Mouse (Mus musculus) limb, embryonic 11.5 days (tissue): Measurements from ENCODE around the gene Trim62. TPM values are rescaled to one million over a fixed set of nuclear protein-coding genes. Genes with fewer than 3 reads are reported as not detected.
"Not testable (repeated sequence)": the region's sequence is repeated elsewhere in the genome, so short reads cannot be mapped to it uniquely, and the experiment has no call there.

Source experiments
- ATAC-seq: fragments of 200-750 bp; cut with Nextera tagmentation; 2 replicates; pipeline ENCODE4 v1.8.0; 2017; ENCODE audit warnings: low read depth; ENCODE audit not compliant: insufficient number of reproducible peaks, low FRiP score, low TSS enrichment
- DNase-seq: peaks from one replicate; pipeline ENCODE4 v3.0.0-alpha.2; 2015; ENCODE audit warnings: low spot score
- H3K27ac ChIP-seq: fragments of 300-500 bp; sonication (generic); replicated peaks from 2 replicates; pipeline ENCODE4 v1.5.1; 2014; ENCODE audit warnings: low read depth, mild to moderate bottlenecking, low read length
- H3K27me3 ChIP-seq: fragments of 300-500 bp; sonication (generic); 2 replicates; pipeline ENCODE4 v1.6.1; 2014; ENCODE audit warnings: mild to moderate bottlenecking, low read length, mixed read lengths; ENCODE audit not compliant: control insufficient read depth, insufficient read depth
- H3K36me3 ChIP-seq: fragments of 300-500 bp; sonication (generic); 2 replicates; pipeline ENCODE4 v1.6.1; 2014; ENCODE audit warnings: mild to moderate bottlenecking, low read length, moderate library complexity, mixed read lengths; ENCODE audit not compliant: control insufficient read depth, insufficient read depth
- H3K4me1 ChIP-seq: fragments of 300-500 bp; sonication (generic); 2 replicates; pipeline ENCODE4 v1.6.1; 2014; ENCODE audit warnings: low read length, mixed read lengths; ENCODE audit not compliant: control insufficient read depth, insufficient read depth
- H3K4me2 ChIP-seq: fragments of 300-500 bp; sonication (generic); 2 replicates; pipeline ENCODE4 v1.6.1; 2014; ENCODE audit warnings: low read depth, mild to moderate bottlenecking, moderate library complexity; ENCODE audit not compliant: severe bottlenecking
- H3K4me3 ChIP-seq: fragments of 300-500 bp; sonication (generic); 2 replicates; pipeline ENCODE4 v1.5.1; 2014; ENCODE audit warnings: low read depth, low read length
- H3K9ac ChIP-seq: fragments of 300-500 bp; sonication (generic); 2 replicates; pipeline ENCODE4 v1.6.1; 2014; ENCODE audit warnings: mild to moderate bottlenecking, low read length
- H3K9me3 ChIP-seq: fragments of 300-500 bp; sonication (generic); 2 replicates; pipeline ENCODE4 v1.6.1; 2016; ENCODE audit warnings: low read length; ENCODE audit not compliant: control insufficient read depth
- WGBS: fragments of 180-500 bp; shearing (Covaris S2); extraction: QIAGEN DNeasy Blood & Tissue Kit; methylation state at CpG from one replicate; pipeline ENCODE4 v1.1.7; 2014; 5-methylcytosine and 5-hydroxymethylcytosine counted together
- polyA plus RNA-seq: library from polyadenylated mRNA; unstranded; fragments of >200 nt; fragmentation: Nextera tagmentation; extraction: Ambion mirVana; gene quantifications from 2 replicates; pipeline ENCODE4 v1.2.1, GENCODE M21; 2014

Gene Trim62
- polyA plus RNA-seq, 1 experiment from 2014 or later: 10.3 TPM

DNA sequence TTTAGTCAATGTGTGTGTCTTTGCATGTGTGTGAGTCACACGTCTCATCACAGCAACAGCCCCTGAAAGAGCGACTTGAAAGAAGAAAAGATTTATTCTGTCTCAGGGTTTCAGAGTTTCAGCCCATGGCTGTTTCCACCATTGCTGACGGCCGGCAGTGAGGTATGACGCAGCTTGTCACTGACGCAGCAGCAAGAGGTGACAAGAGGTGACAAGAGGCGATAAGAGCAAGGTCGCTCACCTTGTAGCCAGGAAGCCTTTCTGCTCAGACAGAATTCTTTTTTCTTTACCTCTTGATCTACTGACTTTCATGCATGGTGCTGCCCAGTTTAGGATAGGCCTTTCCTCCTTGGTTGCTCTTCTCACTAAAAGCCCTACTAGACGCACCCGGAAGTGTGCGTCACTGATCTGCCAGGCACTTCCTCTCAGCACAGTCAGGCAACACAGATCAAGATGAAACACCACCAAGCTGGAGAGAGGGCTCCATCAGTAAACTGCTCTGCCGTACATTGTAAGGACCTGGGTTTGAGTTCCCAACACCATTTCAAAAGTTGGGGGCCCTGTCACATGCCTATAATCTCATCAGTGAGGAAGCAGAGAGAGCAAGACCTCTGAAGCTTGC, 31.0 kb upstream of the Trim62 start:
- Histone ChIP-seq H3K4me3 (no peak overlapping the region), H3K27me3 (no peaks in the 10 kb centered on the region), H3K9ac (no peak overlapping the region), H3K27ac (no peak overlapping the region), H3K4me1 (no peaks in the 10 kb centered on the region), H3K4me2 (no peak overlapping the region), H3K36me3 (no peaks in the 10 kb centered on the region), H3K9me3 (no peaks in the 10 kb centered on the region)
- DNase-seq (no peak), ATAC-seq (no peak)
- 83% methylated on average over 12 of the region's 12 CpGs for WGBS

DNA sequence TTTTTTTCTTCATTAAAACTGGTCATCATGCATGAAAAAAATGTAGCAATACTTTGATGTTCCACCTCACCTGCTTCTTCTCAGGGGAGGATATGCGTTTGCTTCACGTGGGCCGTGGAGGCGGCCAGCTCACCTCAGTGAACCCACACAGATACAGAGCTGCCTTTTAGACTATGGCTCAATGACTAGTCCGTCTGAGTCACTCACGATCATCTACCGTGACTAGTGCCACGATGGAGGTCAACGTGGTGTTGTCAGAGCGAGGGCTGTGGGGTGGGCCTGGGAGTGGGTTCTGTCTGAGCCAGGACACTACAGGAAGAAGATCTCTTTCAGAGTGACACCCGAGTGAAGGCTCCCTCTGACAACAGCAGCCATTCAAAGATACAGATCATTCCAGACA, 30.3 kb upstream of the Trim62 start:
- DNase-seq (no peak), ATAC-seq (no peak)
- no peak overlapping the region for H3K4me2 ChIP-seq
- H3K4me1 ChIP-seq: no peaks in the 10 kb centered on the region
- no peaks in the 10 kb centered on the region for H3K9me3 ChIP-seq
- no peak overlapping the region for H3K9ac ChIP-seq
- no peaks in the 10 kb centered on the region for H3K36me3 ChIP-seq
- WGBS: 90% methylated on average over 11 of the region's 11 CpGs
- no peak overlapping the region for H3K4me3 ChIP-seq
- no peaks in the 10 kb centered on the region for H3K27me3 ChIP-seq
- no peak overlapping the region for H3K27ac ChIP-seq

DNA sequence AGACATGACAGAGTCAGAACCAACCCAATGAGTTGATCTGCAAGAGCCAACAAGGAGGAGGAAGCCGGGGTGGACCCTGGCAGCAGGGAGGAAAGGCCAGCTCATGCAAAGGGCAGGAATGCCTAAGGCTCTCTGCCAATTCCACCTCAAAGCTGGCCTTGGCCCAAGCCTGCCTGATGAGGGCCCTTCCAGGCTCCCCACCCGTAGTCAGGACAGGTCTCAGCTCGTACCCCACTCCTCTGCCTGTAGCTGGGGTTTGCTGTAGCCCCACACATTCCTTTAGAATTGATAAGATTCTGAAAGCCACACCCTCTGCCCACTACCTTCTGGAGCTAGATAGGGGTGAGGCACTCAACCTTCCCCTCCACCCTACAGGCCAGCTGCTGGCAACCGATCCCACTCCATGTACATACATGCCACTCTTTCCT, 27.8 kb upstream of the Trim62 start:
- H3K4me3 ChIP-seq: no peak overlapping the region
- H3K9me3 ChIP-seq: no peaks in the 10 kb centered on the region; the same call in 1 of the 2 replicates
- H3K4me2 ChIP-seq: no peak overlapping the region
- WGBS: 92% methylated on average over 4 of the region's 4 CpGs
- no peak overlapping the region for H3K9ac ChIP-seq
- DNase-seq: no peak
- no peak for ATAC-seq
- H3K4me1 ChIP-seq: no peaks in the 10 kb centered on the region
- H3K27ac ChIP-seq: no peak overlapping the region
- H3K36me3 ChIP-seq: no peaks in the 10 kb centered on the region
- no peaks in the 10 kb centered on the region for H3K27me3 ChIP-seq

DNA sequence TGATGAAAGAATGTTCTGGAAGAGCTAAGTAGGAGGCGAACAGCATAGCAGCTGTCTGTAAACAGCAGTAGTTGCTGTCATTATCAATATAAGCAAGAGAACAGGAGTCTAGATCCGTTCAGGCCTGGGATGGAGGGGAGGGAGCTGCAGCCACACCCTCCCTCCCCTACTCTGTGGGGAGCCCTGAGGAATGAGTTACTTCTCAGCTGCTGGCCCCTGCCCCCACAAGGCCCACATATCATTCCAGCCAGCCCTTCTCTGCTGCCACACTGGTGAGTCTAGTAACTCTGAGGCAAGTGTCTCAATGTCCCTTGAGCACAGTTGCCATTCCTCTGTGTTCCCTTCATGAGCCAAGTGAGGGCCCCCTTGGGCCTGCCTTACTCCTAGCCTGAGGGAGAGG, 26.2 kb upstream of the Trim62 start:
- Histone ChIP-seq H3K4me2 (no peak overlapping the region), H3K4me3 (no peak overlapping the region), H3K9me3 (no peaks in the 10 kb centered on the region; the same call in 1 of the 2 replicates), H3K27me3 (no peaks in the 10 kb centered on the region), H3K4me1 (no peaks in the 10 kb centered on the region), H3K36me3 (no peaks in the 10 kb centered on the region), H3K27ac (no peak overlapping the region), H3K9ac (no peak overlapping the region)
- 66% methylated on average over 2 of the region's 2 CpGs for WGBS
- ATAC-seq: no peak
- no peak for DNase-seq

DNA sequence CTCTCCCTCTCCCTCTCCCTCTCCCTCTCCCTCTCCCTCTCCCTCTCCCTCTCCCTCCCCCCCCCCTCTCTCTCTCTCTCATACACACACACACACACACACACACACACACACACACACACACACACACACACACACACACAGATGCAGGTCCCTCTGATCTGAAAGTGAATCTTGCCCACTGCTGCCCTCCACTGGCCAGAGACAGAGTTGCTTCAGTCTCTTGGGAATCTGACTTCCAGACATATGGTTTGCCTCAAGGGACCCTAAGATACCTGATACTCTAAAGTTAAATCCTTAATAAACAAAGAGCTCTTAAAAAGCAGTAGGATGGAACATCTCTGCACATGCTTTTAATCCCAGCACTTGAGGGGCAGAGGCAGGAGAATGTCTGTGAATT, 25.2 kb upstream of the Trim62 start:
- not testable (repeated sequence) for H3K27me3 ChIP-seq, H3K4me1 ChIP-seq, ATAC-seq, H3K9ac ChIP-seq, H3K4me3 ChIP-seq, H3K4me2 ChIP-seq, H3K27ac ChIP-seq, H3K36me3 ChIP-seq, H3K9me3 ChIP-seq
- peak; percentile 83 for DNase-seq

DNA sequence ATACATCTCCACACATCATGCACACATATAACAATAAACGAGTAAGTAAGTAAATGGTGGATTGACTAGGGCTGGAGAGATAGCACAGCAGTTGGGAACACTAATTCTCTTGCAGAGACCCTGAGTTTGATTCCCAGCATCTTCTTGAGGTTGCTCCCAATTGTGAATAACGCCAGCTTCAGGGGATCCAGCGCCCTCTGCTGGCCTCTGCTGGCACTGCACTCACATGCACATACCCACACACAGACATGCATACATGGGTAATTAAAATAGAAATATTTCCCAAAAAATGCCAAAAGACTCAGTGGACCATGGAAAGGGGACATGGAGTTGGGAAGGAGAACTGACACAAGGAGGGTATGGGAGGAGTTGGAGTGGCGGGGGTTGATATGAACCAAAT, 24.5 kb upstream of the Trim62 start:
- no peak for DNase-seq
- H3K9ac ChIP-seq: no peak overlapping the region
- no peaks in the 10 kb centered on the region for H3K27me3 ChIP-seq
- H3K36me3 ChIP-seq: no peaks in the 10 kb centered on the region
- H3K4me2 ChIP-seq: no peak overlapping the region
- H3K4me1 ChIP-seq: no peaks in the 10 kb centered on the region
- H3K27ac ChIP-seq: no peak overlapping the region
- ATAC-seq: no peak
- H3K9me3 ChIP-seq: no peaks in the 10 kb centered on the region; the same call in 1 of the 2 replicates
- 69% methylated on average over 4 of the region's 4 CpGs for WGBS
- H3K4me3 ChIP-seq: no peak overlapping the region

DNA sequence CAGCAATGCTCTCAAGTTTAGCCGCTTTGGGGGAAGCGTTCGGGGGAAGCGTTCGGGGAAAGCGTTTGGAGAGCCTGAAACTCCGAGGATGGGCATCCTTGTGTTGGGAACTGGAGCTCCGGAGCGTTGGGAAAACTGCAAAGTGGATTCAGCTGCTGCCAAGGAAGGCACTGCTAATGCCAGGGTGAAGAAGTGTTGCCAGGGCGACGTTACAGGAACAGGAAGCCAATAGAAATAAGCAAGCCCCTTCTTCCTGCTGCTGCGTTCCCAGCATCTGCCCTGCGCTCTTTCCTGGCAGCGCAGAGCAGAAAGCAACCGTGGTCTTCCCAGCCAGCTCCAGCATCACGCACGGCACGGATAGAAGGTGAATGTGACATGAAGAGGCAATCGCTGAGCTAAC, 10.4 kb upstream of the Trim62 start:
- H3K9ac ChIP-seq: no peak overlapping the region
- WGBS: 58% methylated on average over 19 of the region's 19 CpGs
- H3K4me3 ChIP-seq: no peak overlapping the region

DNA sequence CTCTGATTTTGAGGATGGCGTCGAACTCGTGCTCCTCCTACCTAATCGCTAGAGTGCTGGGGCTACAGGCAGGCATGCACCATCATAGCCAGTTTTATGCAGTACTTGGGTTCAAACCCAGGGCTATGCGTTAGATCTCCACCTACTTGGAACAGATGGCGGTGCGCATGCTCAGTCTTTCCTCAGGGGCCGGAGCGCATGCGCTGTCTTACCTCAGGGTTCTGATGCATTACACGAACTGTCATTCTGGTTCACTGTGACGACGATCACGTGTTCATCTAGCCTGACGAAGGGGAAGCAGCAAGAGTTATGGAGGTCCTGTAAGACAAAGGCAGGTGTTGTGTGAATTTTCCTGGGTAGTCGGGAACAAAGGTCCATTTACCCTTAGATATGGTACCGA, 9.3 kb upstream of the Trim62 start:
- Histone ChIP-seq H3K27me3 (no peaks in the 10 kb centered on the region), H3K4me1 (peaks cover 13% of the 10 kb centered on the region), H3K36me3 (no peaks in the 10 kb centered on the region), H3K9me3 (no peaks in the 10 kb centered on the region), H3K4me3 (no peak overlapping the region), H3K27ac (no peak overlapping the region), H3K9ac (no peak overlapping the region), H3K4me2 (no peak overlapping the region)
- WGBS: 96% methylated on average over 17 of the region's 17 CpGs
- DNase-seq: no peak
- no peak for ATAC-seq

More for the DNA sequence above, 10.4 kb upstream of the Trim62 start:
- H3K4me1 ChIP-seq: peaks cover 9% of the 10 kb centered on the region
- ATAC-seq: no peak
- H3K27ac ChIP-seq: no peak overlapping the region
- no peak for DNase-seq
- no peaks in the 10 kb centered on the region for H3K36me3 ChIP-seq
- H3K27me3 ChIP-seq: no peaks in the 10 kb centered on the region
- no peak overlapping the region for H3K4me2 ChIP-seq
- no peaks in the 10 kb centered on the region for H3K9me3 ChIP-seq

DNA sequence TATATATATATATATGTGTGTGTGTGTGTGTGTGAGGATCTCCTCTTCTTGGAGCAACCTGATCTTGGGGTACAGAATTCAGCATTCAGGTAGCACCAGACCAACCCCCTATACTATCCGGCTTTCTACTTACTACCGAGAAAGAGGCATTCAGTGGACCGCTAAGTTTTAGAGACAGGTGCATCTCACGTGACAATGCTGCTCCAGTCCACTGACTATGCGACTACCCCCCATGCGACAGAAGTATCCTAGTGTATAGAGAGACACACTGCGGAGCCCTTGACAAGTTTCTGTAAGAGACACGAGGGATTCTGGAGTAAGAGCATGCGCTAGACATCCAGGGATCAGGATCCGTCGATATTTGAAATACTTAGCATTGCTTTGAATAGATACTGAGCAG, 7.9 kb upstream of the Trim62 start:
- no peak overlapping the region for H3K4me3 ChIP-seq
- no peaks in the 10 kb centered on the region for H3K36me3 ChIP-seq
- H3K4me1 ChIP-seq: peaks cover 18% of the 10 kb centered on the region
- H3K9me3 ChIP-seq: no peaks in the 10 kb centered on the region
- no peak overlapping the region for H3K4me2 ChIP-seq
- DNase-seq (no peak), ATAC-seq (no peak)
- WGBS: 91% methylated on average over 11 of the region's 11 CpGs
- H3K27me3 ChIP-seq: no peaks in the 10 kb centered on the region
- H3K27ac ChIP-seq: no peak overlapping the region
- no peak overlapping the region for H3K9ac ChIP-seq
